Mouse (Mus musculus): ENCODE measurements at regions not wholly inside any gene's neighbourhood (a gene's known extent, or its start where the extent isn't known, plus 50 kb on each side); places are given as distances from the start of the nearest gene placed in this dataset.

DNA sequence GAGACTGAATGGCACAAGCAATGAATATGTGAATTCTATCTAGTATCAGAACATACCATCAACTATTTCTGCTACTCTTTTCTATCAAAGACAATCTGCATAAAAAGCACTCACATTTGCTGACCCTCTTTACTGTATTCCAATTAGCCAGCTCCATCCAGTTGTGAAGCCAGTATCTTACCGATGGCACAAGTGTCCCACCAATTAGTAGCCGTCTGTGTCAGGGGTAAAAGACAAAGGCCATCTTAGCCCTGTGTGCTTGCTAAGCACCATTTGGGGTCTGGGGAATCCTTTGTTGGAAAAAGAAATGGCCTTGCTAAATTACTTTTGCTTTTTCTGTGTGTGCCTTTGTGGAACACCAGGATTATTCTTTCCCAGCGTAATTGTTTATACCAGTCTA, 1007.5 kb downstream of the Robo2 start:
- Histone ChIP-seq H3K4me1 (ENCODE audit: control insufficient read depth) (no peaks in the 10 kb centered on the region), H3K9me3 (ENCODE audit: control insufficient read depth, low read length) (peaks cover 2% of the 10 kb centered on the region; the same call in 1 of the 2 replicates), H3K36me3 (ENCODE audit: control insufficient read depth) (no peaks in the 10 kb centered on the region), H3K27me3 (ENCODE audit: control insufficient read depth) (no peaks in the 10 kb centered on the region), H3K4me3 (replicated peaks) (no peak overlapping the region)
- TF ChIP-seq GATA1 (IDR thresholded peaks at IDR 0.05; ENCODE audit: low read length) (no peak), TAL1 (IDR thresholded peaks at IDR 0.05; ENCODE audit: low read length) (no peak)

DNA sequence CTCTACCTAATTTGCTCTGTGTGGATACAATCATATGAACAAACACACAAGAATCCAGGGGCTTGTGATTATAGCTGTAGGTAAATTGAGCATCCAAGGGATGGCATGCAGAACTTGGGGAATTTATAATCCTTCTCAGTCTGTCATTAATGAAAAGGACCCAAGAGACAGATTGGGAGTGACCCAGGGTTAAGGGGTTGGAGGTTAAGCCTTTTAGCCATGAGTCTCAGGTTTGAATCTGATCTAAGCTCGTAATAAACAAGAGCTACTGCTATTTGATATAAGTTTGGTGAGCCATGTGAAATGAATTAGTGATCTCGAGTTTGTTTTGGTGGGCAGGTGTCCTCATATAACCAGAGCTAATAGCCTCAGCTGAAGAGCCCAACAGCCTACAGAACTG, 1032.6 kb downstream of the Robo2 start:
- Histone ChIP-seq H3K36me3 (ENCODE audit: control insufficient read depth) (no peaks in the 10 kb centered on the region), H3K9me3 (ENCODE audit: control insufficient read depth, low read length) (peaks cover 2% of the 10 kb centered on the region; the same call in 1 of the 2 replicates), H3K4me3 (replicated peaks) (no peak overlapping the region), H3K27me3 (ENCODE audit: control insufficient read depth) (no peaks in the 10 kb centered on the region), H3K4me1 (ENCODE audit: control insufficient read depth) (no peaks in the 10 kb centered on the region)
- no peak for TF ChIP-seq GATA1 (IDR thresholded peaks at IDR 0.05; ENCODE audit: low read length)
- TF ChIP-seq TAL1 (IDR thresholded peaks at IDR 0.05; ENCODE audit: low read length), result no peak

DNA sequence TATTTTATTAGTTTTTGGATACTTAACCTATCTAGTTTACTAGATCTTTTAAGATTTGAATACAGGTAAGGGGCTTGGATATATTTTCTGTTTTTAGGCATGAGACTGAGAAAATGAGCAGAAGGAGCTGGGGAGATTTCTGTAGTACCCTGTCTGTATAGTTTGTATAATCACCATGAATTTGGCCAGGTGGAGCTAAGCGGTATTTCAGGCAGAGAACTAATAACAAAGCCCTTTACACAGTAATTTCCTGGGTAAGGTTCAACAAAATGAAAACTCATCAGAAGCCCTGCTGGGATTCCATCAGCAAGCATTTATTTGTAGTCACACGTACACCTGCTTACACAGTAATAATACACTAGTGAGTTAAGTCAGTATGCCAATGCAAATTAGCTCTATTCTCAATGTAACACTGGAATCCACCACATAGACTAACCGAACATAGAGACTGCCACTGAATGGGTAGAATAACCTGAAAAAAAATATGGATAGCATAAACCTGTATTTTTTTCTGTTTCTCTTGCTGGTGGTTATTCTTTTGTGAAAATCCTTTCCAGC, 1036.9 kb downstream of the Robo2 start:
- H3K36me3 ChIP-seq (ENCODE audit: control insufficient read depth), result no peaks in the 10 kb centered on the region
- peaks cover 2% of the 10 kb centered on the region; the same call in 1 of the 2 replicates for H3K9me3 ChIP-seq (ENCODE audit: control insufficient read depth, low read length)
- no peak overlapping the region for H3K4me3 ChIP-seq (replicated peaks)
- H3K27me3 ChIP-seq (ENCODE audit: control insufficient read depth), result no peaks in the 10 kb centered on the region
- TF ChIP-seq TAL1 (IDR thresholded peaks at IDR 0.05; ENCODE audit: low read length) (no peak), GATA1 (IDR thresholded peaks at IDR 0.05; ENCODE audit: low read length) (no peak)
- no peaks in the 10 kb centered on the region for H3K4me1 ChIP-seq (ENCODE audit: control insufficient read depth)

DNA sequence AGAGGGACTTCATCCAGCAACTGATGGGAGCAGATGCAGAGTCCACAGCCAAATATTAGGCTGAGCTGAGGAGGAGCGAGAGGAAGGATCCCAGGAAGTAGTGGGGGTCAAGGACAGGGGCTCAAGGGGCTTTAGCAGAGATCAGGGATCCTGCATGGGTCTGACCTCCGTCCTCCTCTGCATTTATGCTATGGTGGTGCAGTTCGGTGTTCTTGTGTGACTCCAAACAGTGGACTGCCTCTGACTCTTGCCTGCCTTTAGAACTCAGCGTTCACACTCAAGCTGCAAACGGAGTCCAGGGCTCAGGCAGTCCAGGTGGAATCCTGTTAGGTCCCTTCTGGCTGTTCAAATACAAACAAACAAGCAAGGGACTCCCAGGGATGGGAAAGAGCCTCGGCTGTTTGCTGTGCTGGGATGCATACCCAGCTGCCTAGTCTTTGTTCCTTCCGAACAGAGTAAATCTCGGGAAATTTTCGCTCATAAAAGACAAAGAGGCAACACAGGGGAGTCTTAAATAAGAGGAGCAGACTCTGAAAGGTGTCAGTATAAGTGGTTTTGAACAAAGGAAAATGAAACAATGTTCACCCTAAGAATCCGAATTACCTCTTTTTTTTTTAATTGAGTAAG, 1042.9 kb downstream of the Robo2 start:
- peaks cover 11% of the 10 kb centered on the region for H3K9me3 ChIP-seq (ENCODE audit: control insufficient read depth, low read length)
- H3K27me3 ChIP-seq (ENCODE audit: control insufficient read depth), result no peaks in the 10 kb centered on the region
- no peaks in the 10 kb centered on the region for H3K4me1 ChIP-seq (ENCODE audit: control insufficient read depth)
- TF ChIP-seq TAL1 (IDR thresholded peaks at IDR 0.05; ENCODE audit: low read length) (no peak), GATA1 (IDR thresholded peaks at IDR 0.05; ENCODE audit: low read length) (no peak)
- no peaks in the 10 kb centered on the region for H3K36me3 ChIP-seq (ENCODE audit: control insufficient read depth)
- H3K4me3 ChIP-seq (replicated peaks), result no peak overlapping the region

DNA sequence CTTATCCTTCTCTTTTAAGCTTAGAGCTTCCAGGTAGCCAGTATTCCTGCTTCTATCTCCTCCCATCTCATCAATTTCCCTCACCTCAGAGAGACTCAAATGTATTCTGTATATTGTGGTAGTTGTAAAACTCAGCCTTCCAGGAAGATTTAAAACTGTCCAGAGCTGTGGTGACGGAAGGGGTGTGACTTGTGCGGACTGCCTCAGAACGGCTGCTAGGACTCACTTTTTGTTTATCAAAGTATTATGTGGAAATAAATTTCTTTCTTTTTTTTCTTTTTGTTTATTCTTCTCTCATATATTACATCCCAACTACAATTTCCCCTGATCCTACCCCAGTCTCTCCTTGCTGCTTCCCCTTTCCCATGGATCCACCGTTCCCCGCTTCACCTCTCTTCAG, 1043.7 kb downstream of the Robo2 start:
- H3K27me3 ChIP-seq (ENCODE audit: control insufficient read depth), result no peaks in the 10 kb centered on the region
- no peaks in the 10 kb centered on the region for H3K4me1 ChIP-seq (ENCODE audit: control insufficient read depth)
- no peaks in the 10 kb centered on the region for H3K36me3 ChIP-seq (ENCODE audit: control insufficient read depth)
- H3K4me3 ChIP-seq (replicated peaks), result no peak overlapping the region
- peaks cover 9% of the 10 kb centered on the region for H3K9me3 ChIP-seq (ENCODE audit: control insufficient read depth, low read length)
- no peak for TF ChIP-seq TAL1 (IDR thresholded peaks at IDR 0.05; ENCODE audit: low read length)

DNA sequence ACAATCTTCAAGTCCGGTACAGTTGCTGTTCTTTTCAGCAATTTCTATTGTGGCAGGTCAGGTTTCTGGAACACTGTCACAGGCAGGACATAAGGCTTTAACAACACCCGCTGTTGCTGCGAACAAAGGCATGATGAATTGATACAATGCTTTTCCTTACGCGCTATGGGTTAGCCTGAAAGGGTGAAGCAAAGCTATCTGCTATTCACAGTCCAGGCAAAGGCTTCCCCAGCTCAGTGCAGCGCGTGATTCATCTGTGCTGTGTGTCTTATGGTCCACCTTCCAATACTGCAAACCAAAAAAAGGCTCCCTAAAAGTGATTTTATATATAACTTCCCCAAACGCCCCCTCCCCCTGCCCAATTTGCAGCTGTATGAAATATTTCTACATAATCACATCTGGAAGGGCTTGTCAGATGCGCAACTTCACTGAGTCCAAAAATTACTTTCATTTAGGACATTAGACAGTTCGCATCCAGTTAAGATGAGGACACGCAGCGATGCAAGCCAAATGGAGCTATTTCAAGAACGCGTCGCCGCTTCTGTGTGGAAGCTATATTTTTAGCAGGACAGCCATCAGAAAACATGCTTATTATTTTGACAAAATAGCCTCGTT, 1044.3 kb downstream of the Robo2 start:
- H3K9me3 ChIP-seq (ENCODE audit: control insufficient read depth, low read length), result peaks cover 9% of the 10 kb centered on the region
- H3K27me3 ChIP-seq (ENCODE audit: control insufficient read depth), result no peaks in the 10 kb centered on the region
- no peak overlapping the region for H3K4me3 ChIP-seq (replicated peaks)
- TF ChIP-seq TAL1 (IDR thresholded peaks at IDR 0.05; ENCODE audit: low read length) (no peak), GATA1 (IDR thresholded peaks at IDR 0.05; ENCODE audit: low read length) (no peak)
- H3K4me1 ChIP-seq (ENCODE audit: control insufficient read depth), result no peaks in the 10 kb centered on the region
- H3K36me3 ChIP-seq (ENCODE audit: control insufficient read depth), result no peaks in the 10 kb centered on the region

DNA sequence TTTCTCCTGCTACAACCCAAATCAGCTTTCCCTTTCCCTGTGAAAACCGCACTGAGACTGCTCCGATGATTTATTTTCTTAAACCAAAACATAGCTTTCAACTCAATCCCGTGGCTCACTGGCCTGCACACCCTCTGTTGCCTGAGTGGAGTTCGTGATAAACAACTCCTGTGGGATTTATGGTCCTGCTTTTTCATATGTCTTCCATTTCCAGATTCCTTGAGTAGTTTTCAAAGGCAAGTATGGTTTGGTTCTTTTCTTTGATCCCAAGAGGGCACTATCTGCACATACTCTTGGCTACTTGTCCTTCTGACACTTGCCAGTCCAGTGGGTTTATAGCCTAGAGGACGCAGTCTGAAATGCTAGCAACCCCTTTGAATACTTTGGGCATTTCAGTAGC, 1042.6 kb downstream of the Robo1 start:
- no peaks in the 10 kb centered on the region for H3K4me1 ChIP-seq (ENCODE audit: control insufficient read depth)
- no peaks in the 10 kb centered on the region for H3K36me3 ChIP-seq (ENCODE audit: control insufficient read depth)
- TF ChIP-seq GATA1 (IDR thresholded peaks at IDR 0.05; ENCODE audit: low read length) (no peak), TAL1 (IDR thresholded peaks at IDR 0.05; ENCODE audit: low read length) (no peak)
- peaks cover 5% of the 10 kb centered on the region for H3K9me3 ChIP-seq (ENCODE audit: control insufficient read depth, low read length)
- H3K27me3 ChIP-seq (ENCODE audit: control insufficient read depth), result no peaks in the 10 kb centered on the region
- H3K4me3 ChIP-seq (replicated peaks), result no peak overlapping the region

DNA sequence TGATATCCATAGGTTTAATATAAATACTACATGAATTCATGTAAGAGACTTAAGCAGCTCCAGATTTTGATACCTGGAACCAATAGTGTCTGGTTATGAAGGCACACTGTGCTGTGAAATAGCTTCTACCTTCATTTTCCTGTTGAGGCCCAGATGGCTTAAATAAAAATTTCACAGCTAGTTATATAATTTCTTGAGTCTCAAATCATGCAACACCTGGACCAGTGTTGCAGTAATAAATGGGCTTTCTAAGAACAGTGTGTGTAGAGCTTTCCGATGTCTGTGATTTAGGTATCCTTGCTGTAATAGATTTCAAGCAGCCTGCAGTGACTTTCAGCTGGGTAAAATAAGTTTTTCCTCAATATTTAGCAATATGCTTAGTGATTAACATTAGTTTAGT, 1035.8 kb downstream of the Robo1 start:
- H3K4me1 ChIP-seq (ENCODE audit: control insufficient read depth), result no peaks in the 10 kb centered on the region
- no peaks in the 10 kb centered on the region; the same call in 1 of the 2 replicates for H3K9me3 ChIP-seq (ENCODE audit: control insufficient read depth, low read length)
- no peaks in the 10 kb centered on the region for H3K27me3 ChIP-seq (ENCODE audit: control insufficient read depth)
- no peak for TF ChIP-seq TAL1 (IDR thresholded peaks at IDR 0.05; ENCODE audit: low read length)
- TF ChIP-seq GATA1 (IDR thresholded peaks at IDR 0.05; ENCODE audit: low read length), result no peak
- no peaks in the 10 kb centered on the region for H3K36me3 ChIP-seq (ENCODE audit: control insufficient read depth)
- H3K4me3 ChIP-seq (replicated peaks), result no peak overlapping the region

DNA sequence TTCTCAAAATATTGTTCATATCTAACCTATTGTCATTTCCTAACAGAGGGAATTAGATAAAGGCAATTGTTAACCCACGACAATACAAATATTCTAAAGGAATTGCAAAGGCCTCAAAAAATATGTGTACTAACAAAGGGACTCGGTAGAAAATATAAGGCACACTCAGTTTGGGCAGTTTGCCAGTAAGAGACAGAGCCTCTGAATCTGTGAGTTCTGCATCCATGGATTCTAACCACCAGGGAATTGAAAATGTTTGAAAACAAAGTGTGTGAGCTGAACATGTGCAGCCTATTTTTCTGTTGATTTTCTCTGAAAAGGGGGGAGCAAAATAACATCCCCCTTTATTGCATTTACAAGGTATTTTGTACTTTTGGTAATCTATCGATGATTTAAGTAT, 1035.4 kb downstream of the Robo1 start:
- Histone ChIP-seq H3K27me3 (ENCODE audit: control insufficient read depth) (no peaks in the 10 kb centered on the region), H3K9me3 (ENCODE audit: control insufficient read depth, low read length) (no peaks in the 10 kb centered on the region; the same call in 1 of the 2 replicates), H3K4me1 (ENCODE audit: control insufficient read depth) (no peaks in the 10 kb centered on the region), H3K4me3 (replicated peaks) (no peak overlapping the region), H3K36me3 (ENCODE audit: control insufficient read depth) (no peaks in the 10 kb centered on the region)
- TF ChIP-seq GATA1 (IDR thresholded peaks at IDR 0.05; ENCODE audit: low read length), result no peak
- TF ChIP-seq TAL1 (IDR thresholded peaks at IDR 0.05; ENCODE audit: low read length), result no peak
